Mouse (Mus musculus) embryonic stem cell, embryonic (primary cell): ENCODE data around the gene Zbtb24.

Experiments used
- CTCF ChIA-PET, 4 experiments: fragments of 300-600 bp in 2 of 4; fragments of 350-600 bp in 2 of 4; sonication (Branson Sonifier 250); formaldehyde crosslinking; loops; one replicate each; lab custom pipeline; 2022; ENCODE audit warnings: inconsistent platforms in 2 of 4; lab: Charles Lee
- POLR2A ChIA-PET, 4 experiments: fragments of 300-600 bp in 2 of 4; fragments of 350-600 bp in 2 of 4; sonication (Branson Sonifier 250); formaldehyde crosslinking; loops; one replicate each; lab custom pipeline; 2022; ENCODE audit warnings: antibody characterized with exemption in 4 of 4, inconsistent platforms in 1 of 4; lab: Charles Lee

Zbtb24 gene

GRCm38 (mm10) chr10:41509160-41509559, 59.0 kb downstream of the Zbtb24 start:
- ChIA-PET CTCF (interaction anchor here (0.6 to 1.8 kb wide), 16 partner anchors 8 to 786 kb away, joined by 3 to 13 read pairs (median 4); partner anchors contain the start of gene Cd164 (in 1 of the 4)), POLR2A (interaction anchor here in 3 of 4 experiments (0.9 to 2.6 kb wide), 6 partner anchors 10 to 174 kb away, joined by 4 to 14 read pairs (median 8); partner anchors contain the start of gene Cd164 (in 3 of the 3))

DNA sequence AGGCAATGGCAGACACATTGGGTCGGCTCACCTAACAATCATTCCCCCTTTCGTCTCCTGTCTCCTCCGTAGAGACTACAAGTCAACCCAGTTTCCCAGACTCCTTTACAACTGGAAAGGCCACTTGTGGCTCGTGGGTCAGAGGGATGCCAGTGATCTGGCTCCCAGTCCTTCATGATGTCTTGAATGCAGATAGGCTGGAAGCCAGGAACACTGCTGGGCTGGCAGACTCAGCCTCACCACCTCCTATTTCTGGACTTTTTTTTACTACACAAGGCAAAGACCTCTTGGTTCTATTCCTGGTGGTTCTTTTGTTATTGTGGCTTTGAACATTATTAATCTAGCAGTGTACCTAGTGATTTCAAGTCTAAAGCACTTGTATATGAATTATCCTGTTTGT, 64.1 kb downstream of the Zbtb24 start:
- POLR2A ChIA-PET: interaction anchor here in 1 of 4 experiments (0.5 to 1.3 kb wide), 3 partner anchors 10 to 166 kb away, joined by 3 read pairs; no protein-coding TSS in a partner anchor
- CTCF ChIA-PET: interaction anchor here in 2 of 4 experiments (0.9 kb wide), 2 partner anchors 176 kb away, joined by 4 read pairs; no protein-coding TSS in a partner anchor

- ChIA-PET POLR2A (interaction anchor here in 3 of 4 experiments (0.9 to 1.5 kb wide), 6 partner anchors 10 to 175 kb away, joined by 3 to 5 read pairs (median 4); no protein-coding TSS in a partner anchor), CTCF (interaction anchor here in 1 of 4 experiments (1.8 kb wide), 1 partner anchor 168 kb away, joined by 6 read pairs; no protein-coding TSS in a partner anchor)
Measured at GRCm38 (mm10) chr10:41514921-41515320, 64.7 kb downstream of the Zbtb24 start.
